Mouse (Mus musculus): Measurements from ENCODE around the gene Dnah1.

- TF ChIP-seq POLR2A (IDR thresholded peaks at IDR 0.05; ENCODE audit: borderline replicate concordance, low read depth, low read length) = no peak
- no peak for TF ChIP-seq CTCF (IDR thresholded peaks at IDR 0.05; ENCODE audit: low read depth, low read length)
Observed at GRCm38 (mm10) chr14:31251084-31251604, 72.6 kb downstream of the Dnah1 start, which contains the start of the genes Phf7 and Bap1.
